Mouse (Mus musculus): ENCODE data around the gene Hic2.

- TF ChIP-seq GATA1 (IDR thresholded peaks at IDR 0.05; ENCODE audit: borderline replicate concordance, low read length): no peak
- TF ChIP-seq FLI1 (IDR thresholded peaks at IDR 0.05; ENCODE audit: low read length): no peak
These were observed 47.9 kb upstream of the Hic2 start for GRCm38 (mm10) chr16:17185475-17185874.
